Mouse (Mus musculus) naive thymus-derived CD4-positive, alpha-beta T cell, adult 5 months (primary cell): ENCODE data around the gene Gm17662. TPM values are rescaled to one million over a fixed set of nuclear protein-coding genes. Genes with fewer than 3 reads are reported as not detected.

Source experiments
- polyA plus RNA-seq: library from polyadenylated mRNA; unstranded; fragments of 100-300 nt; shearing (Covaris generic); gene quantifications from one replicate; pipeline ENCODE4 v1.2.1, GENCODE M21; 2017

Gm17662 gene
- polyA plus RNA-seq = not detected

DNA sequence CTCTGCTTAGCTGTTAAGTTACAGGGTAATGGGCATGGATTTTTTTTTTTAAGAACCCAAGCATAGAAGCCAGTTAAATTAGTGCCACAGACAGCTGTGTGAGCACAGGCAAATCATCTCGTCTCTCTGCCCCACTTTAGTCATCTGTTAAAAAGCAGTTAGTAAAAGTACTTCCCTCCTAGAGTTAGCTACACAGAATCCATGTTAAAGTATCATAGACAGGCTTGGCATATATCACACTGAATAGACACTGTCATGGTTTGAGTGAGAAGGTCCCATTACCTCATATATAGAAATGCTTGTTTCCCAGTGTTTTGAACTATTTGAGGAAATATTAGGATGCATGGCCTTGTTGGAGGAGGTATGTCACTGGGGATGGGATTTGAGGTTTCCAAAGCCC is at the start of gene Gm17662:
Gene Gm17662 (plus strand): TSS at position 301 of the 400 bp plus-strand sequence.

DNA sequence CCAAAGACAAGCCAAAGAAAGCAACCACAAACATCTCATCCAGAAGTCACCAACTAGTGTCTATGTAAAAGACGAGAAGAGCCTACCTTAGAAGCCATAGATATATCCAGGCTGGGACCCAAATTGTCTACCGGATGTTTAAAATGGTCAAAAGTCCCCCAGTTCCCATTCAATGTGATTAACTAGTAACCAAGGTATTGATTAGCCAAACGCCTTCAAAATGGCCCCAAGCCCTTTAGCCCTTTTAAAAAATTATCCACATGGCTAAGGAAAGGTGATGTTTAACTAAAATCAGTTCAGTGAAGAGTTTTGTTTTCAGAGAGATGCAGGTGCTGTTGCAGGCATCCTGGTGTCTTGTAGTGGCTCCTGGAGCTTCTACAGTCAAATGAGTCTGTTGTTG is 19.2 kb downstream of the Gm17662 start, which contains the start of gene C8a:
Gene C8a (minus strand): TSS at position 76 of the 400 bp plus-strand sequence.

Other genes with a start within 250 kb of the Gm17662 start
- gene C8b, start 91.0 kb upstream of the Gm17662 start, polyA plus RNA-seq = not detected
- gene C8a, start 19.1 kb downstream of the Gm17662 start, polyA plus RNA-seq = not detected
- not detected for gene Fyb2, start 56.1 kb downstream of the Gm17662 start, polyA plus RNA-seq